Mouse (Mus musculus) neutrophil, adult 5-6 weeks (primary cell): ENCODE measurements at regions not wholly inside any gene's neighbourhood (a gene's known extent, or its start where the extent isn't known, plus 50 kb on each side); places are given as distances from the start of the nearest gene placed in this dataset.

Source experiments
- ATAC-seq: fragments of 151-379, 151-347 bp; 2 replicates; pipeline ENCODE4 v1.8.0; 2017; ENCODE audit warnings: mild to moderate bottlenecking, moderate TSS enrichment; ENCODE audit not compliant: insufficient number of reproducible peaks, poor library complexity, low FRiP score, severe bottlenecking; ENCODE audit errors: extremely low read depth

DNA sequence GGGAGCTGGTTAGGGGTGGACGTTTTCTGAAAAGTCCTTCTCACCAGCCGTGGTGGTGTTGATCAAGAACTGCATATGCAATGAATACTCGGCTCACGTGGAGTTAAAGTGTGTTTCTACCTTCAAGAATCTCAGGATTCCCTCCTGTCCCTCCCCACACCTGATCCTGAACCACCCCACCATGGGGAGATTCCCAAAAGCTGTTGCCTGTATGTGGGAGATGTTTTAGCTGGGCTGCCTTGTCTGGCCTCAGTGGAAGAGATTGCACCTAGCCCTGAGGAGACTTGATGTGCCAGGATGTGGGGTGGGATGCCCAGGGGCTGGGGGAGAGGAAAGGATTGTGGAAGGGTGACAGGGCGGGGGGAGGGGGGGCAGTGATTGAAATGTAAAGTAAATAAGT is 119.9 kb upstream of the 1700016C15Rik start:
- ATAC-seq: no peak

DNA sequence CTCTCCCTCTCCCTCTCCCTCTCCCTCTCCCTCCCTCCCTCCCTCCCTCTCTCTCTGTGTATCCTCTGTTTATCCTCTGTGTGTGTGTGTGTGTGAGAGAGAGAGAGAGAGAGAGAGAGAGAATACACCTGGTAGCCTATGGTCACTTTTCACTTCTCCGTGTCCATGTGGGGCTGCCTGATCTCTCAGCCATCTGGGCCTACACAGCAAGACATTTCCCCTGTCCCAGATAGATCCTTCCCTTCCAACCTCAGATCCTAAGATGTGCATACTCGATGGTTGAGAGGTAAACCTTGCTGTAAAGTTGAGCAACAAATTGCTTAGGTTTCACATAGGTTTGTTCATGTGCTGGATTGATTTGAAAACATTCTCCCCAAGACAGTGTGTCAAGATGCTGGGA is 119.5 kb upstream of the 1700016C15Rik start:
- no peak for ATAC-seq

DNA sequence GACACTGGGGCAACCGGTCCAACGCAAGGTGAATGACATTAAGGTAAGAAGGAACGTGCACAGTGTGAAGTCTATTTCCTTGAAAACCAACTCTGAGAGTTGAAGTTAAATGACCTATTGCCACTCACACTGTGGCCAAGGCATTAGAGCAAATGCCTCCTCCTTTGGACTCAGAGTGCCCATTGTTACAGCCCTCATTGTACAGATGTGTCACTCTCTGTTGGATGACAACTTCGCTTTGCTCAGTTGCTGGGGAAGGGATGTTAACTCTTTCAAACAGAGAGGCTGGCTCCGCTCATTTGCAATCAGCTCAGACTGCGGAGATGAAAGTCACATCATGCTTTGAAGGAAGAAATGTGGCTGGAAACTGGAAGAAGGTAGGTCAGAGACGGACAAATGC is 117.1 kb upstream of the 1700016C15Rik start:
- ATAC-seq: no peak

DNA sequence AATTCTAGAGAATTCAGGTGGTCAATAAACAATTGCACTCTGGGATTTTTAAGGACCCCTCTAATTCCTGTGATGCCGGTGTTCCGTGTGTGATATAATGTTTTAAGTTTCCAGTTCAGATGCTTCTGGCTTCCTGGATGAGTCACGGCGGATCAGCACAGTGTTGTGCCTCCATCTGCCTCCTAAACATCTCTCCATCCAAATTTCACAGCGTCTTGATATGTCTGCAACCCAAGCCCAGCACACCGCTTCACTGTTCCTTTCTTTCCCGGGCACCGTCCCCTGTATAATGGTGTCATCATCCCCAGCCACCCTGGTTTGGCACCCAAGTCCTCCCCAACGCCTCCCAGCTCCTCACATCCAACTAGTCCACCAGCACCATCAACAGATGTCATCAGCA is 114.0 kb upstream of the 1700016C15Rik start:
- no peak for ATAC-seq

DNA sequence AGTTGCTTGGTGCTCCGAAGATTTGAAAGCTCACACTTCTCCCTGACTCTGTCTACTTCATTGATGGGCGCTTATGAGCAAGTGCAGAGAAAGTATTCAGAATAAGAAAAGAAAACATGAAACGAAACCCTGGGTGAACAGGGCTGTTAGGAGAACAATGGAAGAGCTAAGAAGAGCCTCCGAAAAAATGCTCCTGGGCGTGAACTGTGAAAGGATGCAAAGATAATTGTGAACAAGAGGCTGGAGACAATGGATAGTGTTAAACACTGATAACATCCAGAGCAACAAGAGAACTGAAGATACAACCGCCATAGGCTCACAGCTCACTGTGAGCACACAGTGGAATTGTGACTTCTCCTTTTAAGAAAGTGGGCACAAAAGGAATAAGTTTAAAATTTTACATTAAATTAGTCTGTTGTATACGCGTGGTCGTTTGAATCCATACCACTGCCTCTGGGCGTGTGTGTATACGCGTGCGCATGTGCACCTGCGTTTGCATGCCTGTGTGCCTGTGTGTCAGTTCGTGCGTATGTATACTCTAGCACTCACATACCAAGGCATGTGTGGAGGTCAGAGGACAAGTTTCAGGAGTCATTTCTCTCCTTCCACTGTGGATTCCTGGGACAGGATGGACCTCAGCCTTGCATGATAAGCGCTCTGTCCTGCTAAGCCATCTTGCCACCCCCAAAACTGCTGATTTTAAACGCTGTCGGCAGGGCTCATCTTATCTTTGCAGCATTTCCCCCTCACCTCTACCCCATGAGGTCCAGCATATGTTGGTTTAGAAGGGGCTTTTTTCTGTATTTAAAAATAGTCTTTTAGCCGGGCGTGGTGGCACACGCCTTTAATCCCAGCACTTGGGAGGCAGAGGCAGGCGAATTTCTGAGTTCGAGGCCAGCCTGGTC is 113.0 kb upstream of the 1700016C15Rik start:
- ATAC-seq: no peak

GRCm38 (mm10) chr1:177620501-177621099 is 109.0 kb upstream of the 1700016C15Rik start:
- ATAC-seq: 0 out of 2 replicates have a peak, but pooled peaks have one; percentile 3

DNA sequence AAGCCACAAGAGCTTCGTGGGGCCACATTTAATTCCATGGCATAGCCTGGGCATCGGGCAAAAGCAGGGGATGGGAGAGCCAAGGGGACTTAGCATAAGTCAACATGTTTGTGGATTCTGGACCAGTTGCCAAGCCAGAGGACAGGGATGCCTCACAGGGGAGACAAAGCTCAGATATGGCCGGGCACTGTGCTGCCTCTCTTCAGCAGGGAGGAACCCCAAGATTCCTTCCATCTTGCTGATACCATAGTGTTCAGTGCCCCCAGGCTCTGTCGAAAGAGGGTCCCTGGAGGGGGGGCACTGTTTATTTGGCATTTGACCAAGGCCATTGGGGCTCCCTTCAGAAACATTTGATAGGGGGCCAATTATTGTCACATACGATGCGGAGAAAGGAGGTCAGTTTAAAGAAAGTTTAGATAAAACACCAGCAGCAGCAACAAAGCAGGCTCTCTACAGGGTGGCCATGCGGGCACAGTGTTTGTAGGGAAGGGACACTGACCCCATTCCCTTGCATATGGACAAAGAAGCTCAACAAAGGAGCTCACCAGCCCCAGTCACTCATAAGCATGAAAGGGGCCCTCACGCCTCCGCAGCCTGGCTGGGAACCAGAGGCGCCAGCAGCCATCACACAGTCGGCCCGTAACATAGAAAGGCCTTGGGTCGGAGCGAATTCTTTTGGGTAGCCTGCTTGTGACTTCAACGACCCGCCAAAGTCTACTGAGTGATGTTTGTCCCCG is 107.6 kb upstream of the 1700016C15Rik start:
- ATAC-seq: no peak

DNA sequence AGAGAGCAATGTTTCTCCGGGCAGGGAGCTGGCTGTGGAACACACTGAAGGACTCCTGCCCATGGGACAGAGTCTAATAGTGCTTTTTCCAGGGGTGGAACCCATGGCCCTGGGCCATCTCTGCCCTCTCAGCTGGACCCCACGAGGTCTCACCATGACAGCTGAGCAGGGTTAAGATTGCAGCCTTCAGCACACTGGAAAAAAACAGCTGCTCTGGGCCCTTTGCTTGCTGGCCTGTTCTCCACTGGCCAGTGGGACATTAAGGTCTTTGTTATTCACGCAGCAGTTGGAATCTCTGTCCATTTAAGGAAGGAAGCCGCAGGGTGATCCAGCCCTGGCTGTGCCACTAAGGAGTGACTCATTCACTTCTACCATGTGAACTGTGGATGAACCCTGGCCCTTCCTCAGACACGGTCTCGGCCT is 106.3 kb upstream of the 1700016C15Rik start:
- ATAC-seq: no peak

GRCm38 (mm10) chr1:177623735-177624134 is 105.9 kb upstream of the 1700016C15Rik start:
- no peak for ATAC-seq

DNA sequence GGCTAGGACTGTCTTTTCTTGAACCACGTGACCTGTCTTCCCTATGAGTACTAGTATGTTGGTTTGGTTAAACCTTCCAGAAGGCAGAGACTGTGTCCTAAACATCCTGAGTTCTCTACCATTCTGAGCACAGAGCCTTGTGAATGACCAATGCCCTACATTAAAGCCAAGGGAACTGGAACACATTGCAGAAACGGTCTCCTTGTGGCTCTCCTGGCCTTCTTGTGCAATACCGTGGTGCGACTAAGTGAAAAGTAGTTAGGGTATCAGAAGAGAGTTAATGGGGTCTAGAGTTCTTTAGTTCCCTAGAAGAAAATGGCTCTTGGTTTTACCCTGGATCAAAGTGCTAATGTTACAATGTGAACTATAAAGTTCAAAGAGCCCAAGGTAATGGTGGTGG is 101.8 kb upstream of the 1700016C15Rik start:
- ATAC-seq: no peak

DNA sequence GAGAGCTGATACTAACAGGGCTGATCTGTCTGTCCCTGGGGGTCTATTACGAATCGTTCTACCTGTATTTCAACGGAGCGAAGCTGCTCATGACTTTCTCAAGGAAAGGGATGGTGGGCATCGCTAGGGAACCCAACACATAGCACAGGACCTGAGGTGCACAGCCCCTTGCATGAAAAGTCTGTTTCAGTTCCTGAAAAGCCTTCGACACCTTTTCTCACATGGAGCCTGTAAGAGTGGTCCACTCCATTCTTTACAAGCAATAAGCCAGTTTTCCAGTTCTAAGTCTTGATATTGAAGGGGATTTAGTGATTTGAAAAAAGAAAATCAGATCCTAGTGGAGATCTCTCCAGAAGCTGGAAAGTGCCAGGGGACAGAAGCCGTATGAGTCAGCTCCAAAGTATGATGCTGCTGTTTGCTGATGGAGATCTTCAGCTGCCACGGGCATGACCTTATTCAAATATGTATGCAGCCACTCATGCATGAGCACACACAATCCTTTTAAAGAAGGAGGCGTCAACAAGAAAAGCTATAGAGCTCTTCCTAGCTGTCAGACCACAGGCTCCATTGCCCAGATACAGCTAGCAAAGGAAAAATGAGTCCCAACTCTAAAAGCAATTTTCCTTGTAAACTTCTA is 95.5 kb upstream of the 1700016C15Rik start:
- peak; percentile 23; the same call in 1 of the 2 replicates for ATAC-seq

DNA sequence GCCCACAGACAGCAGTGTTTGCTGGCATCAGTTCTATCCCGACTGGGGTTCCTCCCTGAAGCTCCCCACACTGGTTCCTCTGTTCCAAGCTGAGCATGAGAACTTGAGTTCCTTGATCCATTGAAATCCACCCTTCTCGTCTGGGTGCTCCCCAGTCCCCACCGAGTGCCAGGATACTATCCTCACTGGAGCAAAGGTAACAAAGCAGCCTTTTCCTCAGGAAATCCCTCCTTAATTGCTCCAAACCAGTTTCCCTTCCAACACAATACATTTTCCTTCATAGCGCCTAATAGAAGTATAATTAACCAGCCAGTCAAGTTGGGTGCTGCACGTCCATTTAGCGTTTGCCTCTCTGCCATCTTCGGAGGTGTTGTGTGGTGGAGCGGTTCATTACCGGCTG is 92.6 kb upstream of the 1700016C15Rik start:
- ATAC-seq: no peak

- ATAC-seq: no peak
Measured at GRCm38 (mm10) chr1:177638381-177638780, 91.2 kb upstream of the 1700016C15Rik start.

DNA sequence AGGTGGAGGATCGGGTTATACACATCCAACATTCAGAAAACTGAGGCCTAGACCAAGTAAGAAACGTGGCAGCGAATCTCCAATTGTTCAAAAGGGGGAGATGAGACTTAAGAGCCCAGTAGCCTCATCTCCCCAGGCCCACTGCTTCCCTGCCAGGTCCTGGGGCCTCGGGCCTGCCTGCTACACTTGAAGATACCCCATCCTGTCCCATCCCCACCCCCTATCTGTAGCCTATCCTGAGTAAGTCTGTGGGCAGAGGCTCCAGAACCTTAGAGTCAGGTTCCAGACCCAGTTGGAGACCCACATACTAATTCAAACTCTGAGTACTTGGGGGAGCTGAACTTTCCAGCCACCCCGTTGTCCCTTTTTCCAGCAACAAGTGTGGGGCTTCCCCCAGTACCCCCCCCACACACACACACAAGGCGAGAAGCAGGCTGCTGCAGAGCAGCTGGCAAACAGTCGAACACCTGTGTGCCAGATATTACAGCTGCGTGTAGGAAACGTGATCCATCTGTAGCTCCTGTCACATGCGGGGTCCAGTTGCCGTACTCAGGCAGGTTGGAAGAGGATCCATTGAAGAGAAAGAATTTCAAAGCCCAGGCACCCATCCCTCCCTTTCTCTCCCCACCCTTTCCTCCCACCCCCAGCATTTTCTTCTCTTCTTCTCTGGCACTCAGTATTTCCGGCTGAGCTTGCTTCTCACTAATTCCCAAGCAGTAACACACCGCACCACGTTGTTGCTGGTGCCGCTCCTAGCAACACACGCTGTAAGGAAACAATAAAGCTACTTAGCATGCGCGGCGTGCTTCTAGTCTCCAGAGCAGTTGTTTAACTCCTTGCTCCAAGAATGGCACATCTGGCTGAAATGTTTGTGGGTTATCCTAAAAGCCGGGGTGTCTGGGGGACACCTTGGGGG is 89.4 kb upstream of the 1700016C15Rik start:
- no peak for ATAC-seq

DNA sequence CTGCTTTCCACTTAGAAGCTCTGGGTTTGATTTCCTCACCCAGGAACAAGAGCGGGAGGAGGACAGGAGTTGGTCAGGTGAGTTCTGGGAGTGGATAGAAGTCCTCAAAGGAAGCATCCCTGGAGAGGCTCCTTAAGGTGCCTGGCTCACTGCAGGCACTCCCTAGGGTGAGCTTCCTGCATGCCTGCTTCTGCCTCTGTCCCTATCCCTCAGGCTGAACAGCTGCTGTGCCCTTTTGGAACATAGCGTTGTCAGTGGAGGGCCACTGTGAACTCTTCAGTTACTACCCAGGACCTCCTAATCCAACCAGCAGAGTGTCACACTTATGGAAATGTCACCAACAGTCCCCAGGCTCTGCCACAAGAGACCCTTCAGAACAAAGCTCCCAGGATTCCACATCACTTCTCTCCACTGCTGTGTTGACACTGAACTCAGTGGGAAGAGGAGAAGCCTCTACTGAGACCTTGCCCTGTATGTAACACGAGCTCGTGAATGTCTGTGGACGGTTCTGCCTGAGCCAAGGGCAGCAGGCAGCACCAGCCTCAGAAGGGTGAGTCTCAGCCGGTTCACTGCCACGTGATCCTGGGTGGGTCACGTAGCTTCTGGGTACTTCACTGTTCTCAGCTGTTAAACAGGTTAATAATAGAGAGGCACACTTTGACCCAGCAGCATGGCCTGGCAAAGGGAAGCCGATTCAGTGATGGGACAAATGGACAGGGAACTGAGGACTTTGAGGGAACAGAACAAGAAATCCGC is 86.7 kb upstream of the 1700016C15Rik start:
- ATAC-seq: no peak

DNA sequence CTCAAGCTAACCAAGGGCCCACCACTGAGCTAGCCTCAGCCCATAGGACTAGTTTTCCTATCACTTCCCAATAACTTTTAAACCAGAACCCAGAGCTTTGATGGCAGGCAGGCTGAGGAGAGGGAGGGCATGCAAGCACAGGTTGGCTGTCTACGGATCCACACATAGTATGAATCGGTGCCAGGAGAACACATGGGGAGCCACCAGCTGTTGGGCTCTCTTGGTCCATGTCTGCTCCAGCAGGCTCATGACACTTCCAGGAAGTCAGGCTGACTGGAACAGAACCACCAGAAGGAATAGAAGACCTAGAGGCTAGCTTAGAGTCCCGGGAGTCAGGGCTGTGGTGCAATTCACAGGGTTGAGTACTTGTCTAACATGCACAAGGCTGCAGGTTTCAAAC is 86.0 kb upstream of the 1700016C15Rik start:
- no peak for ATAC-seq

GRCm38 (mm10) chr1:177644214-177644613 is 85.4 kb upstream of the 1700016C15Rik start:
- no peak for ATAC-seq

GRCm38 (mm10) chr1:177645327-177645726 is 84.3 kb upstream of the 1700016C15Rik start:
- no peak for ATAC-seq
